Mouse (Mus musculus): Measurements from ENCODE around the gene Ppp1r14a. TPM values are rescaled to one million over a fixed set of nuclear protein-coding genes. Genes with fewer than 3 reads are reported as not detected.

Gene Ppp1r14a
- polyA plus RNA-seq, 1 experiment from 2014 or later: 17.0 TPM

DNA sequence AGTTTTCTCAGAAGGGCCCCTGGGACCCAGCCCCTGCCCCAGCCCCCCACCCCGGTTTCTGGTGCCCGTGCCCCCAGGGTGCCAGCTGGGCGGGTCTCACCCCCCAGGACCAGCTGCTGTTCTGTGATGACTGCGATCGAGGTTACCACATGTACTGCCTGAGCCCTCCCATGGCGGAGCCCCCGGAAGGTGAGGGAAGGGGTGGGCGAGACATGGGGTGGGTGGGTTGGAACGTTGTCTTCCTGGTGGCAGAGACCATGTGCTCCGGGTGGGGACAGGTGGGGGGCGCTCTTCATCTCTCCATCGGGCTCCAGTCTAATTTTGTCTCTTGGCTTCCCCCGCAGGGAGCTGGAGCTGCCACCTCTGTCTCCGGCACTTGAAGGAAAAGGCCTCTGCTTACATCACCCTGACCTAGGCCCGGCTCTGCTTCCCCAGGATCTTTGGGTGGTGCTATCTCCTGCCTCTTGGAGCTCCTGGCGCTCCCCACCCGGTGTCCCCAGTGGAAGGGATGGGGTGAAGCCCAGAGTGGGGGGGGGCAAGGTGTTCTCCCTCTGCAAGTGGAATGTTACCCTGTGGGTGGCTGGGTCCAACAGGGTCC, 27.1 kb downstream of the Ppp1r14a start:
- Histone ChIP-seq H3K27ac (no peak overlapping the region), H3K9me3 (replicated peaks) (no peaks in the 10 kb centered on the region), H3K9ac (no peak overlapping the region), H3K4me1 (replicated peaks) (peaks cover 31% of the 10 kb centered on the region), H3K4me2 (no peak overlapping the region), H3K27me3 (peaks cover 53% of the 10 kb centered on the region), H3K4me3 (no peak overlapping the region), H3K36me3 (no peaks in the 10 kb centered on the region)
- ATAC-seq (replicated peaks; ENCODE audit: insufficient number of reproducible peaks, insufficient read depth, low FRiP score, low read depth): no peak
- 53% methylated on average over 17 of the region's 17 CpGs for WGBS

GRCm38 (mm10) chr7:29316976-29317375, 27.9 kb downstream of the Ppp1r14a start:
- H3K4me3 ChIP-seq: no peak overlapping the region
- H3K4me1 ChIP-seq (replicated peaks): peaks cover 31% of the 10 kb centered on the region
- H3K4me2 ChIP-seq: peak overlapping the region; percentile 43
- peaks cover 51% of the 10 kb centered on the region for H3K27me3 ChIP-seq
- no peak; the same call in 1 of the 2 replicates for ATAC-seq (replicated peaks; ENCODE audit: insufficient number of reproducible peaks, insufficient read depth, low FRiP score, low read depth)
- no peaks in the 10 kb centered on the region for H3K36me3 ChIP-seq
- no peak overlapping the region for H3K9ac ChIP-seq
- peak overlapping the region; percentile 23; the same call in 1 of the 2 replicates for H3K27ac ChIP-seq
- 19% methylated on average over 9 of the region's 10 CpGs for WGBS
- no peaks in the 10 kb centered on the region for H3K9me3 ChIP-seq (replicated peaks)

- no peak overlapping the region for H3K9ac ChIP-seq
- H3K27me3 ChIP-seq: peaks cover 50% of the 10 kb centered on the region
- peak overlapping the region; percentile 23; the same call in 1 of the 2 replicates for H3K27ac ChIP-seq
- peaks cover 31% of the 10 kb centered on the region for H3K4me1 ChIP-seq (replicated peaks)
- WGBS: 0% methylated on average over 2 of the region's 2 CpGs
- H3K4me3 ChIP-seq: no peak overlapping the region
- no peaks in the 10 kb centered on the region for H3K36me3 ChIP-seq
- H3K4me2 ChIP-seq: peak overlapping the region; percentile 43
- H3K9me3 ChIP-seq (replicated peaks): no peaks in the 10 kb centered on the region
- peak; percentile 41; the same call in 1 of the 2 replicates for ATAC-seq (replicated peaks; ENCODE audit: insufficient number of reproducible peaks, insufficient read depth, low FRiP score, low read depth)
Measured at GRCm38 (mm10) chr7:29317558-29317957, 28.4 kb downstream of the Ppp1r14a start.

DNA sequence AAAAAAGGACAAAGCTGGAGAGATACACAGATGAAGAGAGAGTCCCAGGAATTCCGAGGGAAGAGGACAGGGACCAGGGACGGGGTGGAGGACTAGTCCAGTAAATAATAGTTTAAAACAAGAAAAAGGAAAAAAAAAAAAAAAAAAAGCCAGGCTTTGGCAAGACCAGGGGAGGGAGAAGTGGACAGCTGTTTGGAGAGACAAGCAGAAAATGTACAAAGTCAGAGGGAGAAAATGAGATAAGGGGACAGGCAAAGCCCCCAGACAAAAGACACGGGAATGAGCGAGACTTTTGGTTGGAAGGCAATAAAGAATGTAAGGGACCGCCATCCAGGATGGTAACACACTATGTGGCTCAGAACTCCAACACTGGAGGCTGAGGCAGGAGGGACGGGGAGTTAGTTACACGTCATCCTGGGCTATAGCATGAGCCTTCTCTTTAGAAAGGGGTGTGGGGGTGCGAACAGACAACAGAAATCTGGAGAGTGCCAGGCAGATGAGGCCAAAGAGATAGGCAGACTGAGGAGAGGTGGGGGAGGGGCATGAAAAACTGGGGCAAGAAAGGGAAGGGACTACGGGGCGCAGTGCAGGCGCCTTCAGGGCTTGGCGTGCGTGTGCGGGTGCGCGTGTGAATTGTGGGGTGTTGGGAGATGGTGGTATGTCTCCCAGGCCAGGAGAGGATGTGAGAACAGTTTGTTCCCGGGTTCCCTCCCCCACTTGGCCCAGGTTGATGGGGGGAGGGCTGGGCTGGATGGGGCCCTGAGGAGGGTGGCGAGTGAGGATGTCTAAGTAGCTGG, 29.2 kb downstream of the Ppp1r14a start:
- WGBS: 4% methylated on average over 18 of the region's 18 CpGs
- H3K27me3 ChIP-seq: peaks cover 44% of the 10 kb centered on the region
- H3K9ac ChIP-seq: no peak overlapping the region

DNA sequence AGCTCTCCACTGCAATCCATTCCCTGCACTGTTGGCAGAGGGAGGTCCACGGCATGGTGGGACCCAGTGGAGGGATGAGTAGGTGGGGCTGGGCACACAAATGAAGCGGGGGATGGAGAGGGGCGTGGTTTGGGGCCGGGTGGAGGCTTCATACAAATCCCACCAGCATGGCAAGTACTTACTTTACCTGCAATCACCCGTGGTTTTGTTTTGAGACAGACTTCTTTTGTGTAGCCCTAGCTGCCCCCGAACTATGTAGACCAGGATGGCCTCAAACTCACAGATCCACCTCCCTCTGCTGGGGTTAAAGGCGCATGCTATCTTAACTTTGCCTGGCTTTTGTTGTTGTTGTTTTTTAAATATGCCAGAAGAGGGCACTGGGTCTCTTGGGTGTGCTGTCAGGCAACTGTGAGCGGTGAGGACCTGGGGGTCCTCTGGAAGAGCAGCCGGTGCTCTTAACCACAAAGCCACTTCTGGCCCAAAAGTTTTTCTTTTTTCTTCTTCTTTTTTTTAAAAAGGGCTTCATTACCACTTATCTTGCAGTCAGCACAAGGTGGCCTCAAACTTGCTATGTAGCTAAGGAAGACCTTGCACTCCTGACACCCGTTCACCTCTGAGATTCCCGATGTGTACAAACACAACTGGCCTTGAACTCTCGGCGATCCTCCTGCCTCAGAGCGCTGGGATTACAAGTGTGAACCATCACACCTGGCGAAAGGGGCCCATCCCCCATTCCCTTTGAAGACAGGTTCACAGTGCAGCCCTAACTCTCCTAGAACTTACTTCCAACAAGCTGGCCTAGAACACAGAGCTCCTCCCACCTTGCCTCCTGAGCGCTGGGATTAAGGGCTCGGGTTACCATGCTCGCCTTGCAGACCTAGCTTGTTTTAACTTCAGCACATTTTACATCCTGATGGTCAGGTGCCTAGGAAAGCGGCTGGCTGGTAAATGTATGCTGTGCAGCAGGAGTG, 30.5 kb downstream of the Ppp1r14a start:
- Histone ChIP-seq H3K4me1 (replicated peaks) (peaks cover 31% of the 10 kb centered on the region), H3K36me3 (no peaks in the 10 kb centered on the region), H3K4me3 (peak overlapping the region; percentile 18; the same call in 1 of the 2 replicates), H3K9me3 (replicated peaks) (no peaks in the 10 kb centered on the region), H3K27ac (0 out of 2 replicates have a peak overlapping the region, but pooled peaks have one; percentile 10), H3K9ac (no peak overlapping the region), H3K4me2 (peak overlapping the region; percentile 43), H3K27me3 (peaks cover 38% of the 10 kb centered on the region)
- WGBS: 13% methylated on average over 19 of the region's 19 CpGs
- no peak for ATAC-seq (replicated peaks; ENCODE audit: insufficient number of reproducible peaks, insufficient read depth, low FRiP score, low read depth)

More for the DNA sequence above, 29.2 kb downstream of the Ppp1r14a start:
- ATAC-seq (replicated peaks; ENCODE audit: insufficient number of reproducible peaks, insufficient read depth, low FRiP score, low read depth): no peak
- Histone ChIP-seq H3K36me3 (no peaks in the 10 kb centered on the region), H3K4me1 (replicated peaks) (peaks cover 31% of the 10 kb centered on the region), H3K27ac (peak overlapping the region; percentile 23), H3K4me2 (peak overlapping the region; percentile 43), H3K4me3 (peak overlapping the region; percentile 18; the same call in 1 of the 2 replicates), H3K9me3 (replicated peaks) (no peaks in the 10 kb centered on the region)

DNA sequence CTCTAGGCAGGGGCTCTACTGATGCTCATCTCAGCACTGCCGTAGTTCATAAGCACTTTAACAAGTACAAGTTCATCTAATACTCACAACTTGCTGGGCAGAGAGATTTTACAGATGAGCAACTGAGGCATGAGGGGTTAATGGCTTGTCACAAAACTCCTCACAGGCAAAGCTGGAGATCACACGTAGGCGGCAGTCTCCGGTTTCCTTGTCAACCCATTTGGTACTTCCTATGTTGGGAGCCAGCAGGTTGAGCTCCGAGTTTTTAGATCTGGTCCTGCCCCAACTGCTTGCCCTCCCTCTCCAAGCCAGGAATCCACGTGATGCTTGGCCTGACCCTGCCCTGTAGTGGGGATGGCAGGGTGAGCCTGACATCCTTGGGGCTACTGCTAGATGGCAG, 38.0 kb downstream of the Ppp1r14a start:
- no peak for ATAC-seq (replicated peaks; ENCODE audit: insufficient number of reproducible peaks, insufficient read depth, low FRiP score, low read depth)
- Histone ChIP-seq H3K9me3 (replicated peaks) (no peaks in the 10 kb centered on the region), H3K9ac (no peak overlapping the region), H3K4me3 (no peak overlapping the region), H3K4me1 (replicated peaks) (no peaks in the 10 kb centered on the region), H3K27ac (no peak overlapping the region), H3K36me3 (no peaks in the 10 kb centered on the region), H3K4me2 (no peak overlapping the region), H3K27me3 (no peaks in the 10 kb centered on the region)
- WGBS: 74% methylated on average over 6 of the region's 6 CpGs

- Histone ChIP-seq H3K27ac (no peak overlapping the region), H3K4me2 (no peak overlapping the region), H3K36me3 (no peaks in the 10 kb centered on the region), H3K4me3 (no peak overlapping the region), H3K9ac (no peak overlapping the region), H3K9me3 (replicated peaks) (no peaks in the 10 kb centered on the region), H3K4me1 (replicated peaks) (no peaks in the 10 kb centered on the region), H3K27me3 (no peaks in the 10 kb centered on the region)
- WGBS: 87% methylated on average over 16 of the region's 16 CpGs
- ATAC-seq (replicated peaks; ENCODE audit: insufficient number of reproducible peaks, insufficient read depth, low FRiP score, low read depth): no peak
Measured at GRCm38 (mm10) chr7:29328984-29329383, 39.9 kb downstream of the Ppp1r14a start.

DNA sequence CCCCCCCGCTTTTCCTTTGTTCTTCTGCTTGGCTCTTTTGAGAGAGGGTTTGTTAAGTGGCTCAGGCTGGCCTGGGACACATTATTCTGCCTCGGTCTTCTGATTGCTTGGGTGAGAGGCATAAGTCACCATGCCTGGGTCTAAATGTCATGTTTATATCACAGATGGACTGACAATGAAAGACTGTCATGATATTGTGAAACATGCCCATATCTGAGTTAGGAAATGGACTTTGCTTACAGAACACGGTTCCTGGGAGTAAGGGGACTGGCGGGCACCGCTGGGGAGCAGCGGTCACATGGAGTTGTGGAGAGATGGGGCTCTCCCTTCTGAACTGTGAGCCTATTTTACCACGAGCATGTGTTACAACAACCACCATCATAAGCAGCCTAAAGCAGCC, 45.0 kb downstream of the Ppp1r14a start:
- no peaks in the 10 kb centered on the region for H3K27me3 ChIP-seq
- H3K4me1 ChIP-seq (replicated peaks): no peaks in the 10 kb centered on the region
- no peaks in the 10 kb centered on the region for H3K9me3 ChIP-seq (replicated peaks)
- no peak overlapping the region for H3K9ac ChIP-seq
- no peaks in the 10 kb centered on the region for H3K36me3 ChIP-seq
- no peak overlapping the region for H3K27ac ChIP-seq
- ATAC-seq (replicated peaks; ENCODE audit: insufficient number of reproducible peaks, insufficient read depth, low FRiP score, low read depth): no peak
- no peak overlapping the region for H3K4me3 ChIP-seq
- WGBS: 70% methylated on average over 6 of the region's 7 CpGs
- H3K4me2 ChIP-seq: no peak overlapping the region

GRCm38 (mm10) chr7:29335276-29335675, 46.2 kb downstream of the Ppp1r14a start:
- Histone ChIP-seq H3K36me3 (no peaks in the 10 kb centered on the region), H3K27ac (no peak overlapping the region), H3K4me3 (no peak overlapping the region), H3K4me1 (replicated peaks) (0 out of 2 replicates have a peak, but pooled peaks cover 2% of the 10 kb centered on the region), H3K9ac (no peak overlapping the region), H3K4me2 (no peak overlapping the region), H3K27me3 (no peaks in the 10 kb centered on the region), H3K9me3 (replicated peaks) (no peaks in the 10 kb centered on the region)
- no peak for ATAC-seq (replicated peaks; ENCODE audit: insufficient number of reproducible peaks, insufficient read depth, low FRiP score, low read depth)

DNA sequence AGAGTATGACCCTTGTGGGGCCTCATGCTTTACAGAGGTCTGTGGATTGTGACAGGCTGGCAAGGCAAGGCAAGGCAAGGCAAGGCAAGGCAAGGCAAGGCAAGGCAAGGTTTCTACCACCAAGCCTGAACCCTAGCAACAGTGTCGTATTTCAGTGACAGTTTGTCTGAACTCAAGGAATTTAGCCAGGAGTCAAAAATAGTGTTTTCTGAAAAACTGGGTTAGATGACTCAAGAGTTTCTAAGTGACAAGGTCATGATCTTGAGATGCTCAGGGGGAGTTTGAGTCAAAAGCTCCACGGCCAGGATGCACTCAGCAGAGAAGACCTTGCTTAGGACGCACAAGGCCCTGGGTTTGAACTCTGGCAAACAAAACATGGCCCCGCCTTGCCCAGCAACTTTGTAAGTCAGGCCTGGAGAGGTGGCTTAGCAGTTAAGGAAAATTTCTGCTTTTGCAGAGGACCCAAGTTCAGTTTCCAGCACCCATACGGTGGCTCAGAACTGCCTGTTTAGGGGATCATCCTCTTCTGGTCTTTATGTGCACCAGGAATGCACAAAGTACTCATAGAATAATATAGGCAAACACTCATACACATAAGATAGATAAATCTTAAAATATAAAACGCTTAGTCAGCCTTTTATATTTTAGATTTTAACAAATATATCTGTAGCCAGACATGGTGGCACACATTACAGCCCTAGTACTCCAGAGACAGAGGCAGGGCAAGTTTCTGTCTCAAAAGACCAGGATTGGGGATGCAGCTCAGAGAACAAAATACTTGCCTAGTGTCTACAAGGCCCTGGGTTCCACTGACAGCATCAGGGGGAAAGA, 46.9 kb downstream of the Ppp1r14a start:
- H3K4me2 ChIP-seq: no peak overlapping the region
- H3K4me3 ChIP-seq: no peak overlapping the region
- H3K27ac ChIP-seq: no peak overlapping the region
- H3K4me1 ChIP-seq (replicated peaks): 0 out of 2 replicates have a peak, but pooled peaks cover 2% of the 10 kb centered on the region
- no peak overlapping the region for H3K9ac ChIP-seq
- H3K36me3 ChIP-seq: no peaks in the 10 kb centered on the region
- no peaks in the 10 kb centered on the region for H3K27me3 ChIP-seq
- no peak for ATAC-seq (replicated peaks; ENCODE audit: insufficient number of reproducible peaks, insufficient read depth, low FRiP score, low read depth)
- 77% methylated on average over 6 of the region's 6 CpGs for WGBS
- no peaks in the 10 kb centered on the region for H3K9me3 ChIP-seq (replicated peaks)
